ENCODE assay signal across 23 mouse cellular contexts in the genomic region with DNA sequence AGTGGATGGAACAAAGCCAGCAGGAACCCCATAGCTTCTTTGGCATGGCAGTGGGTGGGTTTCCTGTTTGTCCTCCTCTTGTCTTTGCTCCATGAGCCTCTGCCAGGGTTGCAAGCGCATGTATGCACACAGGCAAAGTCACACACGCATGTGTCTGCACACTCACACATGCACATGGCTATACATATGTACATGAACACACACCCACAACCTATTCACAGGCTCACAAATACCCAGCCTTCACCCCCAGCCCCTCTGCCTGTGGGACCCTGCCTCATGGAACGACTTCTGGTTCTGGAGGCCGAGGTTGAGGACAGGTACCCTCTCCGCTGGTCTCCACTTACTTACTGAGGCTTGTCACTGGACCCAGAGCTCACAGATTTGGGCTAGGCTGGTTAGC. TPM values are rescaled to one million over a fixed set of nuclear protein-coding genes. Genes with fewer than 3 reads are reported as not detected.
DNase-seq lines count a peak whose midpoint lies in the region; ATAC-seq lines count a peak whose summit lies in the region.
"Had no signal": no experiment of that assay in that cellular context is flagged by ENCODE, and none has a peak within 500 bp of the region (broad histone marks: within the 10 kb centered on the region; RNA-seq: fewer than 3 reads in every experiment).

No protein-coding gene starts in this region.

- peak overlapping the region; percentile 80 for H3K27ac ChIP-seq in kidney, embryonic 15.5 days
- H3K27ac ChIP-seq in limb, embryonic 10.5 days = peak overlapping the region; percentile 81; the same call in 1 of the 2 replicates
- 0 out of 2 replicates have a peak overlapping the region, but pooled peaks have one; percentile 40 for H3K27ac ChIP-seq in limb, embryonic 13.5 days
- H3K27ac ChIP-seq: embryonic facial prominence, embryonic 12.5 days; heart, adult 2 months; hindbrain, embryonic 14.5 days; liver, embryonic 15.5 days; stomach, postnatal 0 days had no signal

- no peak for DNase-seq in kidney, postnatal 25 days
- peak; percentile 1 for DNase-seq in lung, postnatal 10 days
- no peak for DNase-seq in lung, postnatal 36 days
- no peak for DNase-seq in limb, embryonic 10.5 days (ENCODE audit: low spot score)
- DNase-seq in cerebellum, postnatal 36 days = no peak
- DNase-seq: B cell, adult 2 months; cerebellum, adult 8-10 months; embryo, embryonic 11 days; gastrocnemius, postnatal 36 days; heart, adult 2 months; right cerebral cortex, postnatal 25 days had no signal

- WGBS in kidney, embryonic 15.5 days = 90% methylated on average over 5 of the region's 5 CpGs
- WGBS in limb, embryonic 10.5 days = 93% methylated on average over 5 of the region's 5 CpGs
- WGBS in limb, embryonic 13.5 days = 92% methylated on average over 5 of the region's 5 CpGs

- H3K4me1 ChIP-seq in kidney, embryonic 15.5 days = peaks cover 34% of the 10 kb centered on the region
- peaks cover 39% of the 10 kb centered on the region for H3K4me1 ChIP-seq in limb, embryonic 10.5 days
- H3K4me1 ChIP-seq in limb, embryonic 13.5 days = peaks cover 35% of the 10 kb centered on the region
- H3K4me1 ChIP-seq: liver, embryonic 15.5 days had no signal

- no peak overlapping the region for H3K4me3 ChIP-seq in kidney, embryonic 15.5 days (replicated peaks)
- H3K4me3 ChIP-seq in limb, embryonic 10.5 days = no peak overlapping the region
- H3K4me3 ChIP-seq in limb, embryonic 13.5 days = no peak overlapping the region
- H3K4me3 ChIP-seq: embryonic facial prominence, embryonic 12.5 days; heart, adult 2 months; heart, embryonic 12.5 days; liver, embryonic 15.5 days had no signal

- H3K27me3 ChIP-seq in kidney, embryonic 15.5 days = no peaks in the 10 kb centered on the region
- no peaks in the 10 kb centered on the region for H3K27me3 ChIP-seq in limb, embryonic 10.5 days (ENCODE audit: low read depth, poor library complexity, severe bottlenecking)
- no peaks in the 10 kb centered on the region for H3K27me3 ChIP-seq in limb, embryonic 13.5 days
- H3K27me3 ChIP-seq: heart, embryonic 12.5 days; liver, embryonic 15.5 days had no signal

- H3K9ac ChIP-seq in kidney, embryonic 15.5 days = no peak overlapping the region
- H3K9ac ChIP-seq in limb, embryonic 13.5 days = no peak overlapping the region
- H3K9ac ChIP-seq: embryonic facial prominence, embryonic 12.5 days; heart, embryonic 12.5 days; hindbrain, embryonic 14.5 days; liver, embryonic 15.5 days; lung, embryonic 14.5 days had no signal

- no peak for ATAC-seq in kidney, embryonic 15.5 days (replicated peaks; ENCODE audit: low FRiP score)
- ATAC-seq in limb, embryonic 13.5 days (ENCODE audit: low FRiP score, low read depth) = no peak
- ATAC-seq: forebrain, embryonic 14.5 days; intestine, postnatal 0 days; midbrain, embryonic 16.5 days had no signal

- no peak overlapping the region for H3K4me2 ChIP-seq in kidney, embryonic 15.5 days
- no peak overlapping the region for H3K4me2 ChIP-seq in limb, embryonic 13.5 days (replicated peaks)
- H3K4me2 ChIP-seq: embryonic facial prominence, embryonic 12.5 days; heart, embryonic 12.5 days; hindbrain, embryonic 14.5 days; liver, embryonic 15.5 days; lung, embryonic 14.5 days; midbrain, embryonic 11.5 days had no signal

- H3K9me3 ChIP-seq in kidney, embryonic 15.5 days (replicated peaks) = no peaks in the 10 kb centered on the region
- no peaks in the 10 kb centered on the region for H3K9me3 ChIP-seq in limb, embryonic 10.5 days (replicated peaks)
- no peaks in the 10 kb centered on the region for H3K9me3 ChIP-seq in limb, embryonic 13.5 days
- H3K9me3 ChIP-seq: embryonic facial prominence, embryonic 12.5 days; heart, embryonic 12.5 days; liver, embryonic 15.5 days had no signal

- H3K36me3 ChIP-seq in kidney, embryonic 15.5 days = no peaks in the 10 kb centered on the region
- H3K36me3 ChIP-seq in limb, embryonic 10.5 days = no peaks in the 10 kb centered on the region
- no peaks in the 10 kb centered on the region for H3K36me3 ChIP-seq in limb, embryonic 13.5 days
- H3K36me3 ChIP-seq: embryonic facial prominence, embryonic 12.5 days; heart, embryonic 12.5 days; liver, embryonic 15.5 days had no signal

RNA-seq across cellular contexts. Expression of a gene that starts 22.6 kb away (rescaled TPM):
- polyA plus RNA-seq in kidney, embryonic 15.5 days (2015; fragmentation: Nextera tagmentation; extraction: Ambion mirVana) = 56.1 and 57.8 TPM in 2 replicates
- polyA plus RNA-seq in limb, embryonic 10.5 days (2016; fragmentation: Nextera tagmentation; extraction: Ambion mirVana) = 62.9 and 75.7 TPM in 2 replicates
- 52.9 and 58.1 TPM in 2 replicates for polyA plus RNA-seq in limb, embryonic 13.5 days (2015; fragmentation: Nextera tagmentation; extraction: Ambion mirVana)

RNA-seq across cellular contexts. Expression of a gene that starts 52.5 kb away (rescaled TPM):
- 42.5 and 42.8 TPM in 2 replicates for polyA plus RNA-seq in kidney, embryonic 15.5 days (2015; fragmentation: Nextera tagmentation; extraction: Ambion mirVana)
- 6.3 and 11.9 TPM in 2 replicates for polyA plus RNA-seq in limb, embryonic 10.5 days (2016; fragmentation: Nextera tagmentation; extraction: Ambion mirVana)
- 37.2 and 39.1 TPM in 2 replicates for polyA plus RNA-seq in limb, embryonic 13.5 days (2015; fragmentation: Nextera tagmentation; extraction: Ambion mirVana)
